Mouse (Mus musculus) cerebellum, adult 11 months (tissue): ENCODE measurements at regions not wholly inside any gene's neighbourhood (a gene's known extent, or its start where the extent isn't known, plus 50 kb on each side); places are given as distances from the start of the nearest gene placed in this dataset.
"Not testable (repeated sequence)": the region's sequence is repeated elsewhere in the genome, so short reads cannot be mapped to it uniquely, and the experiment has no call there.

Experiments used
- DNase-seq: peaks from one replicate; pipeline ENCODE4 v3.0.0; 2022

DNA sequence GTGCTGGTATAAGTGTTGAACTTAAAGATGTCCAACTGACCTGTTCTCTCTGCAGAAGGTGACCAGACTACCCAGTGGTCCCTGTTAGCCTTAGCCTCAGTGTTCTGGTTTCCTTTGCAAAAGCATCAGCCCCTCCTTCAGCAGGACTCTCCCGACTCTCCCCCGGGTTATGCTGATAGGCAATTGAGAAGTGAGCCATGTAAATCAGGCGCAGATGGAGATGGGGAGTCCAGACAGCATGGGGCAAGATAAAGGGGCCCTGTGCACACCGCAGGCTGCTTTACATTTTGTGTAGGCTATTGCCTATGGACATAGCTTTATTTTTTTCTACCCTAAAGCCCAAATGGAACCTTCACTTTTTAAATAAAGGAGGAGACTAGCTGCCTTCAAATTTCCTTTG lies 213.0 kb downstream of the Med10 start:
- no peak for DNase-seq

DNA sequence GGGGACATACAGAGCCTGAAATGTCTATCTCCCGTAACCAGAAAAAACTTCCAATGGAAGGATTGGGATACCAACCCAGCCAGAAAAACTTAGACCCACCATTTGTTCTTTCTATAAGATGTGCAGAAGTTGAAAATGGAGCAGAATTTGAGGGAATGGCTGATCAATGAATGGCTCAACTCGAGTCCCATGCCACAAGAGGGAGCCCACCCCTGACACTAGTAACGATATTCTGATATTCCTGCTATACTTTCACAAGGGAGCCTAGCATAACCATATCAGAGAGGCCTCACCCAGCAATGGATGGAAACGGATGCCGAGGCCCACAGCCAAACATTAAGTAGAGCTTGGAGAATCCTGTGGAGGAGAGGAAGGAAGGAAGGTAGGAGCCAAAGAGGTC lies 215.3 kb downstream of the Med10 start:
- DNase-seq, result no peak

DNA sequence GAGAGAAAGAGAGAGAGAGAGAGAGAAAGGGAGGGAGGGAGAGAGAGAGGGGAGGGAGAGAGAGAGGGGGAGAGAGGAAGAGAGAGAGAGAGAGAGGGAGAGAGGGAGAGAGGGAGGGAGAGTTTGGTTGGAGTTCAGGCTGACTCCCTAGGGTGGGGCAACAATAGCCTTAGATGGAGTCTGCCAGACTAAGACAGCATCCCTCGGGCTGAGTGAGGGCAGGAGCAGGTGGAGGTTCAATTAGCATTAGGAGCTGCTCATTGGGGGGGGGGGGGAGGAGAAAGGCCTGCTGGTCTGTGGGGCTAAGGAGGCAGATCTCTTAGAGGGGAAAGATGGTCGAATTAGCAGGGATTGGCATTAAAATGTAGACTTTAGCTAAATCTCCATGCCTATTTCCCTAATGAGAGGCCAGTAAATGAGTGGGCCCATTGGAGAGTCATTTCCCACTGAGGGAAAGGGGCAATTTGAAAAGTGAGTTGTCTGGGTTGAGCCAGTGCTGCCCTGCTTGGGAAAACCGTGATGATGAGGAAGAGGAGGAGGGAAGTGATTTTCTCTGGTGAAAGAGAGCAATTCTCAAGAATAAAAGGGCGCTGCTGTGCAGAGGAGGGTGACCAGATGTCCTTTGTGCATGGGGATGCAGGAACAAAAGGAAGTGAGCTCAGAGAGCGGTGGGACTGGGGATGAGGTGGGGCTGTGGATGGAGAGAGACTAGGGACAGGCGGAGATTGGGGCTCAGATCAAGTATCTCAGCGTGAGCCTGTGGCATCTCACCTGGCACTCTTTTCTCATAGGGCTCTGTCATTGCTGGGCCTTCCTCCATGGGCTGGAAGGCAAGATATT lies 218.0 kb downstream of the Med10 start:
- DNase-seq, result no peak

DNA sequence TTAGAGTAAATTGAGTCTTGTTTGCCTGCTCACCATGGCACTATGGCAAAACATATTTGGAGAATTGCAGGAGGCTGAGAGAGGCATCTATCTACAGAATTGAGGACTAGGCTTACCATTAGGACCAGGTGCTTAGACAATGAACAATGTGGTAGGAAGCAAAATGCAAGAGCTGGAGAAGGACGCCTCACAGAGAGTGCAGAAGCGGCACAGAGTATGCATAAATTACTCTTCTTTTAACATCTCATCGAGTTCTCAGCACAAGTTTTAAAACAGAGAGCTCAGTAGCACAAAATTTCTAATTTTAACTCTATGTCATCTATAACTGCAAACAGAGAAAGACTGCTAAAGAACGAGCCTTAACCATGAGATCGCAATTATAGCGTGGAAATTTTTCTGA lies 231.1 kb downstream of the Med10 start:
- no peak for DNase-seq

DNA sequence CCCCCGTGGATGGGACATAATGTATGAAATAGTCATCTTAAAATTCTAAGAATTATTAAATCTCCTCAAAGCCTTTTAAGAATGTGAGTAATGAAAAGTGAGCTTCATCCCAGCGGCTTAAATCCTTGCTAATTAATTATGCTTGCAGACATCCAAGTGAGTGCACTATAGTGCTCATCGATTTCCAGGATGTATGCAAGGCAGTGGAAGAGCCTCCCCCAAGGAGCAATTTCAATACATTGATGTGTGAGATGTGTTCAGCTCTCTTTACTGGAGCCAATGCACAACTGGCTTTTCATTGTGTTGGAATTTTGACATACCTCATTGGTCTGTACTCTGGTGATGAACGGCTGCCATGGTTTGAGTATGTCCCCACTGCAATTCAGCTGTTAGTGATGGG lies 231.6 kb downstream of the Med10 start:
- DNase-seq, result no peak

DNA sequence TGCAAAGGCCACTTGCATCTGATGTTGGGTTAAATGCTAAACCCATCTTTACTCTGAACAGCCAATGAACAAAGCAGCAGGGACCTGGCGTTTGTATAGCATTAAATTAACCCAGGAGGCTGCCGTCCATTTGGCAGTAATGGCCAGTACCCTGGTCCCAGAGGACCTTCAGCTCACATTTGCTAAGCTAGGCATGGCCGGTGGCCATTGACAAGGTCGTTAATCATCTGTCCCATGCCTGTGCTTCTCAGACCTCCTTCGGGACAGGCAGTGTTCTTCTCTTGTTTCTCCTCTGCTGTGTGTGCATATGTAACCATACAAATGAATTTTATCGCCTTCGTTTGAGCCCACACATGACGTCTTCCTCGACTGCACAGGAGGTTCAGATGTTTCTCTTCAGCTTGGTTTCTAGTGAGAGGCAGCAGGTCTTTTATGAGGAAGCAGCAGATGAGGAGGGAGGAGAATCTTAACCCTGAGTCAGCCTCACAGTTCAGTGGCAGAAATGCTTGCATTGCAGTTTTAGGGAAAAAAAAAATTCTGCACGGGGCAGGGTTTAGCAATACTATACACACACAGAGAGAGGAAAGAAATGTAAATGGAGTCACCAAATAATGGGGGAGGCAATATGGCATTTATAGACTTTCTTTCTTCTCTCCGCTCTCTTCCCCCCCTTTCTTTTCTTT lies 235.9 kb downstream of the Med10 start:
- no peak for DNase-seq

DNA sequence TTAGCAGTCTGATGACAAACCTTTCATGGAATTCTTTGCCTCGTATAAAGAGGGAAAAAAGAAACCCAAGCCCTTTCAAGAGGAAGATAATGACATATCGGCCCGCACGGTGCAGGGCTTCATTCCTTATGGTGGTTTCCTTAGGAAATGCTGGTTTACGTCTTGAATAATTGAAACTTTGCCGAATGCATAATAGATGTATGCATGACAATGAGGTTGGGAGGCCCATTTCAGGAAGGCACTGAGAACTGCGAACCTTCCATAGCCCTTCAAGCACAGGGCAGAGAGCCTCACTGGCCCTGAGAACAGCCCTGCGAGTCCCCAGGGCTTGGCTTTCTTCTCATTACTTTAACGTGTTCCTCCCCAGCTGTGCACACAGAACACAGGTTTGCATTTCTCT lies 255.7 kb downstream of the Med10 start:
- DNase-seq, result no peak

DNA sequence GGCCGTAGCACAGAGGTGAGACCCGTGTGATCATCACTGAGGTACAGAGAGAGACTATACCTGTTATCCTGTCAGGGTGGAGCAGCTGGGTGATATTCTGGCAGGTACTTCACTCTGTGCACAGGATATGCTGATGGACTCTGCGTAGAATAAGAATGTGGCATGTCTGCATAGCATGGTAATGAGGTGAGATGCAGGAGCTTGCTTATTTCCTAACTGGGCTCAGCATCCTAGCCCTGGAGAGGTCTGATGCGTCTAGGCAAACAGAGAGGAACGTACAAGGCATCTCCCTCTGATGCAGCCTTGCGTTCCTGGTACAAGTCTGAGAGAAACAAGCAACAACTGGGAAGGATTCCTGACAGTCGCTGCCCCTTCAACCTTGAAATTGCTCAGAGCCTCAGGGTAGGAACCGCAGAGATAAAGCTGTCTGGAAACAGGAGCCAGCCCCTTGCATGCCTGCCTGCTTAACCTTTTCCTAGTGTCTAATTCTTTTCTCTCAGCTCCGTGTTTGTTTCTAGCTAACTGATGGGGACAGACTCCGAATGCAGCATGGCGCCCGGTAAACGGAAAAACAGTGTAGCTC lies 259.3 kb downstream of the Med10 start:
- DNase-seq, result no peak

DNA sequence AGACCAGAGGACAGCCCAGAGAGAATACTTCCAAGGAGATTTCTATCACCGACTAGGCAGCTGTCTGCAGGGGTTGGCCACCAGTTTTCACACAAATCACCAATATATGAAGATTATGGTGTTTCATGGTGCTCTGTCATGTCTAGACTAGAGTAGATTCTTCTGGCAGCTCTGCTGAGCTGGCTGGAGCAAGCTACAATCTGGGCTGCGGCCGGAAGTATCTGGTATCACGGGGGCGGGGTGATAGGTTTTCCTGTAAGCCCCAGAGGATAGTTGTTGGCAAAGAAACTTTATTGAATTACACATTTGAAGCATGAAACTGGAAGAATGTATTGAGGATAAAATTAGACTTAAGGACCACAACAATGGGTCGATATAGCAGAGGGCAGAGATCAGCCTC lies 271.5 kb downstream of the Med10 start:
- no peak for DNase-seq

DNA sequence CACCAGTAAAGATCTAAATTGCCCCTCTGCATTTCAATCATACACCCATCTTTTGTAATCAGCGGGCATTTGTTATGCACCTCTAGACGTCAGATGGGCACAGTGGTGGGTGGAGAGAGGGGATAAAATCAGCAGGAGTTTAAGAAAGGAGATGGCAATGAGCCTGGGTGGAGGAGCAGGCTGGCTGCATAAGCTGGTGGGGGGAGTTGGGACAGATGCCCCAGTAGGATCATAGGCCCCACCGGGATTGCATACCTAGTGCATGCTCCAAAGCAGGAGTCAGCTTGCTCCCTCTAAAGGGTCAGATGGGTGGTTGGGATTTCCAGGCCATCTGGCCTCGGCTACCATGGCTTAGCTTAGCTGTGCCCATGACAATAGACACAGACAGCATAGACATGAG lies 273.2 kb downstream of the Med10 start:
- no peak for DNase-seq

DNA sequence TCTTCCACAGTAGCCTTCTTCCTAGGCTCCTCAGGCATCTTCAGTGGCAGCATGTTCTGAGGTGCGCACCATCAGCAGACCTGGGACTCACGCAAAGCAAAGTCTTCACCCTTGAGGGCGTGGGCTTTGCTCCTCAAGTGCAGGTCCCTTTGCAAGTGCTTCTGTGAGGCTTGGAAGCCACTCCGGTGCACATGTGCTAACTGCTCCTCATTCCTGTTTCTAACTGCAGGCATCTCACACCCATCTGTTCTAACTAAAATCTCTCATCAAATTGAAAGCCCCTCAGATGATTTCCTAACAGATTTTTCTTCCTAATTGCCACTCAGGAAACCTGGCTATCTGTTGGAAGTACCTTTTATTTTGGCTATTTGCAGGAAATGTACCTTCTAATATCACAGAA lies 278.9 kb downstream of the Med10 start:
- DNase-seq, result no peak

DNA sequence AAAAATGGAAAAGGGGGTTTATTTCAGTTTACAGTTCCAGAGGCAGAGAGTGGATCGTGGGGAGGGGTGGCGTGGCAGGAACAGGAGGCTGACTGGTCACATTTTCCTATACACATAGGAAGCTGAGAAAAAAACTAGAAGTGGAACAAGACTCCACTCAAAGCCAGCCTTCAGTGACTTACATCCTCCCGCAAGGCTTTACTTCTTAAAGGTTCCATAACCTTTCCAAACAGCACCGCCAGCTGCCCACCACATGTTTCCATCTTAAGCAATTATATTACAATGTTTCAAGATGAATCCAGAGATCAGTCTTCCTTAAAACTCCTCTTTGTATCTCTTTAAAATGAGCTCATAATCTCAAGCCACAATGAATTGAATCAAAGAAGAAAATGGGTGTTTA lies 290.7 kb downstream of the Med10 start:
- no peak for DNase-seq

DNA sequence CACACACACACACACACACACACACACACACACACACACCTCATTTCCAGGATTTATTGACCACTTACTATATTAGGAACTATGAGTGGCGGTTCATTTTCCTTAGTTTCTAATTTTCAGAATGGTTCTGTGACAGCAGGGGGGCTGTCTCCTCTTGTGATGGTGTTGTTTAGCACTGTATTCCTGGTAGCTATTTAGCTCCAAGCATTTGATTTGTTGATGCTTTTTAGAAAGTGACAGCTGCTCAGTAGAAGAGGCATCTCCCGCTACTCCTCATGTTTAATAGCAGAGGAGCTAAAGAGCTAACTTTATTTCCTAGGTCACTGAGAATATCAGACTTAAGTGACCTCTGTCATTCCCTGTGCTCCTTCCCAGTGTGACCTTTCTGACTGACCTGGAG lies 291.8 kb downstream of the Med10 start:
- no peak for DNase-seq

DNA sequence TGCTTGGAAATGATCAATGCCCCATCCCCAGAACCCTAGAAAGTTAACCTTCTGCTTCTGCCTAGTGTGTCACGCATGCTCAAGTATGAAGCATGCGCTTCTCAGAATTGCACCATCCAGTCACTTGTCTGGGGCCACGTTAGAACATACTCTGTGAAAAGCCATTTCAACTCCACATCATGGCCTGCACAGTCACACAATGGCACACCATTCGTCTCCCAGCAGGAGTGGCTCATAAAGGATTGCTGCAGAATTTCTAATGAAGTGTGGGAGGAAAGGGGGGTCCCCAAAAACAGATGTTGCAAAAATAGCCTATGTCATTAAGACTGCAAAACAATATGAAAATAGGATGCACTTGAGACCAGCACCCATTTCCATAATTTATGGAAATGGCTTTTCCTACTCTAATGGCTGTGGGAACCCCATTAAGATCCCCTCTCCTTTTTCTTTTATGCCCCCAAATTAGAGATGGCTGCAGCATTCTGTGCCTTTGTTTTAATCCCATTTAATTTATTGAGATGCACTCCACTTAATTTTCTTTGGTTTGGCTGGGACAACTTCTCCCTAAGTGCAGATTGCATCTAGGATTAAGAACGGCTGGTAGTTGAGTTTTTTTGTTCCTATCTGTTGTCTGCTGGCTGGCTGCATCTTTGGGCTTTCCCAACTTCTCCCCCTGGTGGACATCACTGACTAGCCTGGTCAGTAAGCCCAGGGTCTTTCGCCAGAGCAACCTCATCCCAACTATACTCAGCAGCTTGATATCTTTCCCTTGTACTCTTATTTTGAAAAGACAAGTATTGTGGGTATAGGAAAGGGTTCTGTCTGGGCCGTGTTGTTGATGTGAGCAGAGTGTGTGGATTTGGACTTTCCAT lies 294.5 kb downstream of the Med10 start:
- no peak for DNase-seq

DNA sequence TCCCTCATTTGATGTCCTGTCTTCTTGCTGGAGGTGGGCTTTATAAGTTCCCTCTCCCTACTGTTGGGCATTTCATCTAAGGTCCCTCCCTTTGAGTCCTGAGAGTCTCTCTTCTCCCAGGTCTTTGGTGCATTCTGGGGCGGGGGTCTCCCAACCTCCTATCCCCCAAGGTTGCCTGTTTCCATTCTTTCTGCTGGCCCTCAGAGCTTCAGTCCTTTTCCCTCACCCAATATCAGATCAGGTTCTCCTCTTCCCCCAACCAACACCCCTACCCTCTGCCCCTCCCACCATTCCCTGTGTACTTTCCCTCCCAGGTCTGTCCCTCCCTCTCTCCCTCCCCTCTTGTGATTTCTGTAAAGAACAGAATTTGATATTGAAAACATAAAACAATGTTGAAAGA lies 297.9 kb downstream of the Med10 start:
- not testable (repeated sequence) for DNase-seq

DNA sequence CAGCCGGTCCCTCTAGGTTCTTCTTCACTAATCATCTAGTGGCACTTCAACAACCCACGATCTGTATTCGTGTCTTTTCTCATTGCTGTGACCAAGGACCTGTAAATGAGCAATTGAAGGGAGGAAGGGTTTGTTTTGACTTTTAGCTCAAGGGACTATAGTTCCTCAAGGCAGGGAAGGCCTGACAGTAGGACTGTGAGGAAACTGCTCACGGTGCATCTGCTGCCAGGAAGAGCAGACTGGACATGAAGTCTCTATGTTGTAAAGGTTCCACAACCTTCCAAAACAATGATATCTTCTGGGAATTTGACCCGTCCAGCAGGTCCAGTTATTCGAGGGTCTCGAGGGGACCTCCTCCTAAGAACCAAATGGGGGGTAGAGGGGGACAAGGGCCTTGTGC lies 300.8 kb downstream of the Med10 start:
- no peak for DNase-seq

DNA sequence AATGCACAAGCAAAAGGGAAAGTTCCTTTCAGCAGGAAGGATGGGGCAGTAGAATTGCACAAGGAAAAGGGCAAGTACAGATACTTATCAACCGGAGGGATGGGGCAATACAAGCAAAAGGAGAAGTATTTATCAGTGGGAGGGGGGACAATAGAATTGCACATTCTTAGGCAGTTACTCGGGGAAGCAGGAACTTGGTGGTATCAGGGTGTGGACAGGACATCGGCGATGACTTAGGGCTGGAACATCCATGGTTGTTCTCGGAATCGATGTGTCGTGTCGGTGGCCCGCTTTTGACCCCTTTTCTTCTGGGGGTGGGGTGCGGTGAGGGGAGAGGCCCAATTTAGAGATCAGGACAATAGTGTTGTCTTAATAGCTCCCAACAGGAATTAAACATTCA lies 301.3 kb downstream of the Med10 start:
- not testable (repeated sequence) for DNase-seq

DNA sequence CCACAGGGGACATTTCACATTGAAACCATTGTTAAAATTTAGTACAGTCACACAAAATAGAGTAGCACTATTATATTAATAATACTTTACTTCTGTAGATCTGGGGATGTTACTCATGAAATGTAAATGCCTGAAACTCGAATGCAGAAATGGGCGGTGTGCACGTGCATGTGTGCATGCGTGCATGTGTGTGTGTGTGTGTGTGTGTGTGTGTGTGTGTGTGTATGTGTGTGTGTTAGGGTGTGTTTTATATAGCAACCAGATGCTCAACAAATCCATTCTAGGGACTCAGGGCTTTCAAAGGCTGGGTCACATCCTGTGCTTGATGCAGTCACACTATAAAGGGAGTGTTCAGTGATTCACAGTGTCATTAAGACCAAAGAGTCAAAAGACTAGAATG lies 301.7 kb downstream of the Med10 start:
- no peak for DNase-seq

DNA sequence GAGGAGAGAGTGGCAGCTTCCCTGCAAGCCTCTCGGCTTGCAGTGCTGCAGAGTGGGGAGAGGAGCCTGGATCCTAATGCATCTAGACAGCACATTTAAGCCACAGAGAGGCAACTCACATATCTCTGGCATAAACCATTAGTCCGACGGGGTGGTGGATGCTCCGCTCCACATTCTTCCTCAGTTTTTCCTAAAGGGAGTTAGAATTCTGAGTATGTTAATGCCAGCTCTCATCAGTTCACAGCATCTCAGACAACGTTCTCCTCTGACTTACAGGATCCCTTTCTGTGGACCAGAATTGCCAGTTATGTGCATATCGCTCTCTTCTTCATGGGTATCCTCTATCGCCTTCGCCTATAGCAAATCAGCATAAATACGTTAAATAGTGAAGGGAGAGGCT lies 313.4 kb downstream of the Med10 start:
- DNase-seq, result no peak

DNA sequence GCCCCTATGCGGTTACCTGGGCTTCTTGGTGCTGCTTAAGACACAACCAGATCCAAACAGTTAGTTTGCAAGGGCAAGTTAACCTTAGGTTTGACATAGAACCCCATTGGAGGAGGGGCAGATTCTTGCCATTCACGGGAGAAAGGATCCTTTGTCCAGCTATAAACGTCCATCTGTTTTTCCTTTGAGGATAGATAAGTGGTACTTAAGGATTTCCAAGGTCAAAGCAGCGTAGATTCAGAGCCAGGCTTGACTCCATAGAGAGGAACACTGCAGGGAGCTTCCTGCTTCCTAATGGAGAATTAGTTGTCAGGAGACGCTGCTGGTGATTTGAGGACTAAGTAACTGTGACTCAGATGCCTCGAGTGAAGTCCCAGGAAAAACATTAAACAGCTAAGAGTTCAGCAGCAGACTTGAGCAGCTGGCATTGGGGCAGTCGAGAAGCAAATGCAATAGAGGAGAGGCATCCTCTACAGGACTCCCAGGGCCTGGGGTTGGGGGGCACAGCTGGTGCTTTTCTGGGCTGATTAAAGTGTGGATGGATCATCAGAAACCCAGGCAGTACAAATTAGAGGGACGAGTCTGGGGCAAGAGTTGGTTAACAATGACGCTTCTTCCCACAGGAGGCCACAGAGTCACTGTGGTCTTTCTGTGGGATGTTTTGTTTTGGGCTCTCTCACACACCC lies 322.8 kb downstream of the Med10 start:
- no peak for DNase-seq

DNA sequence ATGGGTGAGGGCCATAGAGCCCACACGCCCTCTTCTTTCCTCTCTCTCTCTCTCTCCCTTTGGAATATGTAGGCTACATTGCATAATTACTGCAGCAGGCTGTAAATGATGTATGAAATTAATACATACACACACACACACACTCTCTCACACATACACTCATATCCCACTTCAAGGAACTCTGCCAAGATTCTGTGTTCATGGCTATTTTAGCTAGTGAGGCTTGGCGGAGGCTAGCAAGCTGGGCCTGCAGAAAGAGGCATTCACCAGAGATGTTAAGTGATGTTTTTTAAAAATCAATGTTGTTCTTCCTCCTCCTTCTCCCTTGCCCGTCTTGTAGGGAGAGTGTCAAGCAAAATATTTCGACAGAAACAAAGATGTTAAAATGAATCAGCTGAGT lies 325.1 kb downstream of the Med10 start:
- DNase-seq, result no peak

DNA sequence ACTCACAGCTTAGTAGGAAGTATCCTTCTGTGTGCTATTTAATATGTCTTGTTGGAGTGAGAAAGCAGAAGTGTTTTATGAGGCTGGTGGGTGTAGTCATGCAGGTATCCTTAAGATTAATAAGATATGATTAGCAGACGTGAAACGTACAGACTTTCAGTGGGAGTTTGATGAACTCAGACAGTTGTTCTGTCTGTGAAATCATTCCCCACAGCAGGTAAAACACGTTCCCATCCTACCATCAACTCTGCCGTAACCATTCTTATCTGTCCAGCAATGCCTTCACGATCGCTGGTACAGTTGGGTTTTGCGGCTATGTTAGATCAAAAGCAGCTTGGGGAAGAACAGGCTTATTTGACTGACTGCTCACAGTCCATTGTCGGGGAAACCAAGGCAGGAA lies 332.3 kb downstream of the Med10 start:
- DNase-seq, result no peak

DNA sequence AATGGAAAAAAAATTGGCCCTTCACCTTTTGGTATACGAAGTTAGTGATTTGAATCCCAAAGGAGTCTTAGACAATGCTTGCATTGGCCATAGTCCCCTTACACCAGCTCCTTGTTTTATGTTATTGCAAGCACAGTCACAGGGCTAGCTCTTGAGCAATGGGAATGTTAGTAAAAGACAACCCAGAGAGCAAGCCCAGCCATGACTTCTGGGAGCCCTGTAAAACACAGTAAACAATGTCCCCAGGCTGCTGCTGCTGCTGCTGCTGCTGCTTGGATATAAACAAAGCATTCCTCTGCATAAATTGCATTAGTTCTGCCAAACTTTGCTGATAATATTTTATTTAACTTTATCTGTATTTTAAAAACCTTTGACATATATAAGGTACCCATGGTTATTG lies 334.0 kb downstream of the Med10 start:
- no peak for DNase-seq
